Mouse (Mus musculus): Measurements from ENCODE around the gene Nol3. TPM values are rescaled to one million over a fixed set of nuclear protein-coding genes. Genes with fewer than 3 reads are reported as not detected.
"Not testable (repeated sequence)": the region's sequence is repeated elsewhere in the genome, so short reads cannot be mapped to it uniquely, and the experiment has no call there.

Nol3 gene
- not detected in 2 replicates for total RNA-seq (2014; fragmentation: Nextera tagmentation)
- not detected in 2 replicates for total RNA-seq (2017)

DNA sequence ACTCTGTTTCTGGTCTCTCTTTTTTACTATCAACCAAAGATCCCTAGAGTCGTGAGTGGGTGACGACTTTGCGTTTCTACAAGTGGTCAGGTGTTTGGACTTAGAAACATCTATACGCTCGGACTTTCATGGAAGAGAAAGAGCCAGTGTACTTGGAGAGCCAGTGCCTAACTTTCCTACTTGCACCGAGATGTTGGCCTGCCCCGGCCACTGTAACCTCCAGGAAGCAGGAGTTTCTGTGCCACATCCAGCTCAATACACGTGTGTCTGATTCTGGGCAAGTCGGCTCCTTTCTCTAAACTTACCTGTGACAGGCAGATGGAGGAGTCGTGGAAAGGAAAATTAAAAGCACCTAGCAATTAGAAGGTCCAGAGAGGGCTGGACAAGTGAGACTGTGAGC lies at the start of gene Nol3:
Gene Nol3, plus strand, starts transcription at position 301 of the 400 bp plus-strand sequence.
- no peak for ATAC-seq (replicated peaks; ENCODE audit: poor library complexity, severe bottlenecking)

DNA sequence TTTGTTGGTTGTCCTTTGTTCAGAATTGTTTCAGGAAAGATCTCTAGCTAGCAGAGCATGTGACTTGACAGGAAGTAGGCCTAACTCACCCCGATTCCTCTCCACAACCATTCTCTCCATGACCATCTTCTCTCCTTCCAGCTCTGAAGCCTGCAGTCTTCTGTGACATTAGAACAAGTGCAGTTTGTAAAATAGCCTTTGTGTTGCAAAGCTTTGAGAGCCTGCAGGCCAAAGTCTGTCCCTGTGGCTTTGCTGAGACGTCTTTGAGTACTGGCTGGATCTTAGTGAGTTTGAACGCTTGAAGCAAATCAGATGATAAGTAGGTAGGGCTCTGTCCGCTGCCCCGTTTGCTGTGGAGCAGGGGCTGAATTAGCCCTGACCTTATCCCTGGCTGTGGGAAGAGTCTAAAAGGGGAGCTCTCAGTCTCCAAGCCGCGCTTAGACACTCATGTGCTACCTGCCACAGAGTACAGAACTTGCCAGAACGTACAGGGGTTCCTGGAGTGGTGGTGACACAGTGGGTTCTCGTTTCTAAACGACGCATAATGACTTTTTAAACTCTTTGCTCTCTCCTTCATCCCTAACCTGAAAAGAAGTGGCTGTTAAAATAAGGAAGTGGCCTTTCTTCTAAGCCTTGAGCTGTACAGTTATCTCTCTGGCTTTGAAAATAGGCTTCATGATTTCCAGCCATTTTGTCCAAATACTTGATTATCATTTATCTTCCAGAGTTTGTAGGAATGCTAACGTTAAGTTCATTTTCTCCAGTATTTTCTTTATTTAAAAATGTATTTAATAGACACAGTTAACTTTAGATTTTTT lies 44.2 kb upstream of the Nol3 start:
- peak; percentile 59 for ATAC-seq (replicated peaks; ENCODE audit: poor library complexity, severe bottlenecking)

DNA sequence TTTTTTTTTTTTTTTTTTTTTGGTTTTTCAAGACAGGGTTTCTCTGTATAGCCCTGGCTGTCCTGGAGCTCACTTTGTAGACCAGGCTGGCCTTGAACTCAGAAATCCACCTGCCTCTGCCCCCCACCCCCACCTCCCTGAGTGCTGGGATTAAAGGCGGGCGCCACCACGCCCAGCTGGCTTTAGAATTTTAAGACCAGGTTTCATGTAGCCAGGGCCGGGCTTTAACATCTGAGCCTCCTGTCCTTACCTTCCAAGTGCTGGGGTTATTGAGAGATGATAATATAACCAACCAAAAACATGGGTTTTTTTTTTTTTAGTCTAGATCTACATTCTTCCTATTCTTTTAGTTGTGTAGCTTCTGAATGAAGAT lies 43.6 kb upstream of the Nol3 start:
- ATAC-seq (replicated peaks; ENCODE audit: poor library complexity, severe bottlenecking), result not testable (repeated sequence)

DNA sequence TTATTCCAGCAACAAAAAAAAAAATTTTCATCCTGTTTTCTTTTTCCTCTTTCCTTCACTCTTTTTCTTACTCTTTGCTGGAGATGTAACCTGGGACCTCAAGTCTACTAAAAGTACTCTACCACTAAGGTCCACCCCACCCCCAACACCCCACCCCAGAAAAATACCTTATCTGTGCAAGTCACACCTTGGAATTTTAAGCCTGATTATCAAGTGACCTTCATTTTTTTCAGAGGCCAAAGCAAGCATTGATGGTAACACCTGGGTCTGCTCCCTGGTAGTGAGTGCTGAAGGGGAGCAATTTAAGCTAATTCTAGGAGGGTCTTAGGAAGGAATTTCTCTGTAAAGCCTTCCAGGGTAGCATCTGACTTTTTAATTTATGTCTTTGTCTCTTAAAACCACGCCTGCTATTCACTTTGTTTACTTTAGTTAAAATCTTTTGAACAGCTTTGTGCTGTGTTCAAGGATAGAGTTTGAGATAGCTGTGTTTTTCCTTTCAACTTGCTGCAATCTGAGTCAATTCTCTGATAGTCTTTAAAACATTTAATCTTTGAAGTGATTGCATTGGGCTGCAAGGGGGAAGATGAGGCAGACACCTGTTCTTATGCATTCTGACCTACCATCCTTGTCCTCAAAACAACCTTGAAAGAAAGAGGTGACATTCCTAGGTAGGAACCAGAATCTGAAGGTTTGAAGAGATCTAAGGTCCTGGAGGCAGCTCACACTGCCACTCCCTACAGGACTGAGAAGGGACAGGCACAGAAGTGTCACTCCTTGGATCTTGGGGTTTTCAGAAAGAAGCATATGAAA lies 42.6 kb upstream of the Nol3 start:
- no peak for ATAC-seq (replicated peaks; ENCODE audit: poor library complexity, severe bottlenecking)

DNA sequence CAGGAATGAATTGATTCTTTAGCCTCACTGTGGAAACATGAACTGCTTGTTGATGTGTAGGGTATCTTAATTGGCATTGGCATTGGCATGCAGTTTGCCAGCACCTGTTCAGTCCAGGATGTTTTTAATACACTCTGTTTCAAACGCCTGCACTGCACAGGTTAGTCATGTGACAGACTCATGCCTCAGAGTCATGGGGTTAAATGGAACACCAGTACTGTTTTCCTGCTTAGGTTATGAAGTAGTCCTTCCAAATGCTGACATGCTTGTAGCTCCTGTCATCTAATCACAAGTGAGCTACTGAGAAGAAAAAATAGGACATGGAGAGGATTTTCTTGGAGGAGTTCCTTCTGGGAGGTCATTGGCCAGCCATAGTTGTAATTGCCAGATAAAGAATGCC lies 40.7 kb upstream of the Nol3 start:
- no peak for ATAC-seq (replicated peaks; ENCODE audit: poor library complexity, severe bottlenecking)

DNA sequence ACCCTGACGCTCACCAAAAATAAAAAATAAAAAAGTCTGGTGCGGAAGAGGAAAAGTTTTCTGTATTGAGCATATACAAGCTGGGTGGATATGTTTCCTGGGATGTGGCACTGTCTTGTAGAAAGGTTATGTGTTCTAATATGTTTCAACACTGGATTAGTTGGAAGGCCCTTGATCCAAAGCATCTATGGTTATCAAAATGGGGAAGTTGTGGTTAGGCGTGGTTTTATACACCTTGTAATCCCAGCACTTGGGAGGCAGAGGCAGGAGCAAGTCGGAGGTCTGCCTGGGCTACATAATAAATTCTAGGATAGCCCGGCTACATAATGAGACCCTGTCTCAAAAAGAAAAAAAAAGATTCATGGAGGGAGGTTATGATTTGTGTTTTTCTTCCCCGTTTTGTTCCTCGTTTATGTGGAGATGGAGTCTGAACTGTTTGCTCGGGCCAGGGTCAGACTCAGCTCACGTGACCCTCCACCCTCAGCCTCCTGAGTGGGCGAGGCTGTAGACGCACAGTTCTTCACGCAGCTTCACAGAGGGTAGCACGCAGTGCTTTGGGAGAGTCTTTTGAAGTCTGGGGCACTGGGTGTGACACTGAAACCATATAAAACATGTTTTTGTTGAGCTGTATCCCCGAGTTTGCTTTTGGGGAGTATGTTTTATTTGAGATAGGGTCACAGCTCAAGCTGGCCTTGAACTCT lies 38.3 kb upstream of the Nol3 start:
- peak; percentile 85 for ATAC-seq (replicated peaks; ENCODE audit: poor library complexity, severe bottlenecking)

DNA sequence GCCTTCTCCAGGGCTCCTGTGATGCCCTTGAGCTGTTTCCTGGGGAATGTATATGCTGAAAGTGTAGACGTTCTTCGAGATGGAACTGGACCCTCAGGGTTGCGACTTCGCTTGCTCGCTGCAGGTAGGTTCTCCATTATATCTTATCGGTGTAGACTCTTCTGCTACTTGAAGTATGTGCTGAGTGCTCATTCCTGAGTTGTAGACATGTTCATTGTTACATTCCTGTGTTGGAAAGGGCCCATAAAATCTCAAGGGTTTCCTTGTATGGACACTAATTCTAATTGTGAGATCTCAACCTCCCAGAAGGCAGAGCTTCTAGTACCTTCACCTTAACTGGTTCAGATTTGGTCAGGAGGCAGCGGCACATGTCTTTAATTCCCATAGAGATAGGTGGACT lies 34.9 kb upstream of the Nol3 start:
- no peak for ATAC-seq (replicated peaks; ENCODE audit: poor library complexity, severe bottlenecking)

DNA sequence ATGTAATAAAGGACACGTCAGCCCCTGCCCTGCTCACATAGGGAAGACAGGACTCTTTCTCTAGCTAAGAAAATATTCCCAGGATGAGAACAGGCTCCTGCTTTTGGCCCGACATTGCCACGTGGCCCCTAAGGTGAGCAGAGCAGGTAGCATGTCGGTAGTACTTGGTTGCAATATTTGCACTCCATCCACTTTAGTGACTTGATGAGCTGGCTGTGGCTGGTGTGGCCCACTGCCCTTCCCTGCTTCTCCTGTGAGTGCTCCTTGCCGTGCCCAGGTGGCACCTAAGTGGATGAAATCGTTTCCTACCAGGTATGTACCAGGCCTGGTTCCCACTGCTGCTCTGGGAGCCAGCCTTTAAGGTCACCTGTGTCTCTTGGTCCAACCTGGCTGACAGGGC lies 24.0 kb upstream of the Nol3 start:
- no peak for ATAC-seq (replicated peaks; ENCODE audit: poor library complexity, severe bottlenecking)

DNA sequence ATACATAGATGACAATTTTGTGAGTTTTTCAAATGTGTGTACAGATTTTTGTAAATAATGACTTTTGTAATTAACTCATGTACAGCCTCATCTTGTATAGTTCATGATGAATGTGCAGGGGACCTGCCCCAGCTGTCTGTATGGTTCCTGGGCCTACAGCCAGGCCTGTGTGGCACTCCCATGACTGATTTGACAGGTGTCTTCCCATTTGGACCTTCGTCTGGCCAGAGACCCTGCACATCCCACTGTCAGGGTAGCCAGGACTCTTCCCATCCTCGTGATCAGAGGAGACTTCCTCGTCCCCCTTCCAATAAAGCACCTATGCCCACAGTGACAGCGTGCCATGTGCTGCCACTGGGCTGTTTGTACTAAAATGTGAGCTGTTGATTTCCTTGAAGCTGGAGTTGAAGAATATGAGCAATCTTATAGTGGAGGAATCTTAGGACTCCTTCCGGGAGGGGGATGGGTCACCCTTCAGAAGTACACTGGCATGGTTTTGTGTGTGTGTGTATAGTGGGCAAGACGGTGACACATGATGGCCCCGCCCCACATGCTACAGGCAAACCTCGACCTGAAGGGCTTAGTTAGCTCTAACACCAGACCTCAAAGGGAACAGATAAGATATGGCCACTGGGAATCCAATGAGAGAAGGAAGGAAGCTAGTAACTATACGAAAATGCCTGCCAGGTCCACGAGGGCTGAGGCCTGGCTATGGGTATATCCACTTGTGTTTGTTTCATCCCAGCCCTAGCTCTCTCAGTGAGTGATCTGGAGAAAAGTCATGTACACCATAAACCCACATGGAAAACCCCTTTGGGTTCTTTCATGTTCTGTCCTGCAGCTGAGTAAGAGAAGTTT lies 23.0 kb upstream of the Nol3 start:
- no peak for ATAC-seq (replicated peaks; ENCODE audit: poor library complexity, severe bottlenecking)

DNA sequence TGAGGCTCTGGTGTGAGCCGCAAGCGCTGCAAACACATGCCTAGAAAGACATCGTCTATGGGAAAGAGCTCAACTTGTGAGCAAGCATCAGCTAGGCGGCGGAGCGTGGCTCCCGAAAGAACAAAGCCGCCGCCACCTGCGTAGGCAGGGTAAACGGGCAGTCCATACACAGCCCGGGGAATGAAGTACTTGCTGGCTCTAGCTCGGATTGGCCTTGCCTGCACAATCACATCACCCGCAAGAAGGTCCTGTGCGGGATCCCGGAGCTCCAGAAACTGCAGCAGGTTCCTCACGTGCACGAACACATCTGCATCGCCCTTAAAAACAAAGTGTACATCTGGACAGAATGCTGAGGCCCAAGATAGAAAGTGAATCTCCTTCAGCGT lies 22.2 kb upstream of the Nol3 start:
- no peak for ATAC-seq (replicated peaks; ENCODE audit: poor library complexity, severe bottlenecking)

DNA sequence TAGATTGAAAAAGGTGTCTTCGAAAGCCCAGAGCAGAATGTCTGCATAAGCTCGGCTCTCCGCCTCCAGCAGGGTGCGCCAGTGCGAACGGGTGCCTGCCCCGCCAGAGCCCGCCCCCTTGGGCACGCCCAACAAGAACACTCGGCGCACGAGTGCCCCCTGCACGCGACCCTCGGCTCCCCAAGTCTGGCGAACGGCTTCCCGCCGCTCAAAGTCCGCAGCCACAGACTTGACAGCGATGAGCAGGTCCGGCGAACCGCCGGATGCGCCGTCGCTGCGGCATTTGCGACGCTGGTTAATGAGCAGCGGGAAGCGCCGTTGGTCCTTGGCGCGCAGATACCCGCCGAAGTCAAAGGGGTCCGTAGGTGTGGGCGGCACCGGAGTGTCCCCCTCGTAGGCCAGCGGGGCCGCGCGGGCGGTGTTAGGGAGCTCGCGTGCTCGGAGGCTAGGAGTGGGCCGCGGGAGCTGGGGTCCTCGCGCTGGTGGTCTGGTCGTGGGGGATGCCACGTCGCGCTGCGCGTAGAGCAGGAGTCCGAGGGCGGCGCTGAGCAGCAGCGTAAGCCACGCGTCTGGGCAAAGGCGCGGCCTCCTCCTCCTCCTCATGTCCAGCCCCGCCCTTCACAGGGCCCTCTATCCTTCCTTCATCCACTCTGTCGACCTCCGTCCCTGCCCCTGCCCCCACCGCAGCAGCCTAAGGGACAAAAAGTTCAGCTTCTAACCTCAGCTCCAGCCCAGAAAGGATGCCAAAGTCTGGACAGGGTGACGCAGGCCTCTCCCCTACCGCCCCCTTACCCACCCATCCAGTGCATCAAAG lies 21.6 kb upstream of the Nol3 start:
- ATAC-seq (replicated peaks; ENCODE audit: poor library complexity, severe bottlenecking), result peak; percentile 91

DNA sequence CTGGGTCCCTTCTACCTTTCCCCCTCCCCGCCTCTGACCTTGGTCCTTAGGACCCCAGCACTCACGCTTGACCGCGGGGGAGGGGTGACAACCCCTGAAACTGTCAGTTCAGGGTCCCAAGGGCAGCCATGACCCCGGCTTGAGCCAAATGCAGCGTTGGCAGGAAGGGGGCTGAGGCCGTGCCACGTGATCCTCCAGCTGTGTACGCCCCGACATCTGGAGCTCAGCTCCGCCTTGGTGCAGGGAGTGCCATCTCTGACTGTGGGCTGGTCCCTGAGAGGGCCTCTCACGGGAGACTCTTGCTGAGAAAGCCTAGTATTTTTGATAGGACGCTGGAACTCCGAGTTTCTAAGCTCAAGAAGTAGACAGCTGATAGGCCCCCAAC lies 21.0 kb upstream of the Nol3 start, which contains the start of gene B3gnt9:
Gene B3gnt9, minus strand, starts transcription at position 188 of the 385 bp plus-strand sequence.
- ATAC-seq (replicated peaks; ENCODE audit: poor library complexity, severe bottlenecking), result peak; percentile 26; the same call in 1 of the 2 replicates

DNA sequence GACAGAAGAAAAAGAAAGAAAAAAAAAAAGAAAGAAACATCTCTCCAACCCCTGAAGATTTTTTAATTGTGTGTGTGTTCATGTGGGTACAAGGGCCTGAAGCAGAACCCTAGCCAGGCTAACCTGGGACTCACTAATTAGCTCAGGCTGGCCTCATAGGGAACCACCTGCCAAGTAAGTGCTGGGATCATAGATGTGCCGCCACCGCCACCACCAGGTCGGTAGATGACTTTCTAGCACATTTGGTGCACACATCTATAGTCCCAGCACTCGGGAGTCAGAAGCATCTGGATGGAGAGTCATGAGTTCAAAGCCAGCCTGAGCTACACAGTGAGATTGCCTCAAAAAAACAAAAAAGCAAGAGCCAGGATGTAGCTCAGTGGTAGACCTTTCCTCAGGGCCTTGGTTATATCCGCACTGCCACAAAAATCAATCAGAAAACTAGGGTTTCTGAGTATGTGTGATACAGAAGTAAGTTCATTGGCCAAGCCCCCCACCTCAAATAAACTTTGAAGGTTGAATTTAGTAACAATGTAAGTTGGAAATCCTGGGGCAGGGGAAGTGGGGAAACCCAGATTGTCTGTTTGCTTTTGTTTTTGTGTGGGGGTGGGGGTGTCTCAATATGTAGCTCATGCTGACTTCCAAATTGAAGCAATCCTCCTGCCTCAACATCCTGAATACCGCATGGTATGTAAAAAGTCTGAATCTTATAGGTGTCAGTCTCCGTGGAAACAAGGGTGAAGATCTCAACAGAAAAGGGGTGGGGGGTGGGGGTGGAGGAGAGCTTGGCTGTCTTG lies 18.4 kb upstream of the Nol3 start:
- ATAC-seq (replicated peaks; ENCODE audit: poor library complexity, severe bottlenecking), result no peak

DNA sequence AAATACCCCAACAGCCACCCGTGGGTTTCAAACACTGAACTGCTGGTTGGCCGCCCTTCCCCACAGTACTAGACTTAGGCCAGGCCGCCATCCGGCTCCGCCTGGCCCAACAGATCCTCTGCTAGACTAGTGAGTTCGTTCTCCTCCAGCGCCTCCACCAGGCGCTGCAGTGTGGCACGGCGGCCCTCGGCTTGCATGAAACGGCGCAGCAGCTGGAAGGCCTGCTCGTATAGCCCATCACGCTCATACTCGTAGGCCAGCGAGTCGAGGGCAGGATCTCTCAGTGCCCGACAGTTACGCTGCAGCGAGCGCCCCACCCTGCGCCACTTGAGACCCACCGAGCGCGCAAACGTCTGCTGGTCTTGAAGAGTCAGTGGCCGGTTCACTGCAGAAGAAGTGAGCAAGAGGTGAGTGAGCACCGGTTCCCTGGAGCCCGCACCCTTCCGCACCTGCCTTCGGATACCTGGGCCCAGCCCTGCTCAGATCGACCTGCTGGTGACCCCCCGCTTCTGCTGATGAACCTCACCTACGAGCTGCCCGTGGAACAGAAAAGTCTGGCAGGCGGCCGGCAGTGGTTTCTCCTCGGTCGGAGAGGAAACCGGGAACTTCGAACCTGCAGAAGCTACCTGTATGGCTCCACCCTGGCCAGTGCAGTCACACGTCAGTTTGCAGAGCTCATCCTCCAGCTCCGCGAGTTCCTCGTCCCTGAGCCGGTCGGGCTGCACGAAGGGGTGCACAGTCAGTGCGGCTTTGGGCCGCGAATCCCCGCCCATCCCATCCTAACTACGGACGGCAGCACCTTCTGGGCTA lies 16.8 kb upstream of the Nol3 start:
- ATAC-seq (replicated peaks; ENCODE audit: poor library complexity, severe bottlenecking), result no peak

DNA sequence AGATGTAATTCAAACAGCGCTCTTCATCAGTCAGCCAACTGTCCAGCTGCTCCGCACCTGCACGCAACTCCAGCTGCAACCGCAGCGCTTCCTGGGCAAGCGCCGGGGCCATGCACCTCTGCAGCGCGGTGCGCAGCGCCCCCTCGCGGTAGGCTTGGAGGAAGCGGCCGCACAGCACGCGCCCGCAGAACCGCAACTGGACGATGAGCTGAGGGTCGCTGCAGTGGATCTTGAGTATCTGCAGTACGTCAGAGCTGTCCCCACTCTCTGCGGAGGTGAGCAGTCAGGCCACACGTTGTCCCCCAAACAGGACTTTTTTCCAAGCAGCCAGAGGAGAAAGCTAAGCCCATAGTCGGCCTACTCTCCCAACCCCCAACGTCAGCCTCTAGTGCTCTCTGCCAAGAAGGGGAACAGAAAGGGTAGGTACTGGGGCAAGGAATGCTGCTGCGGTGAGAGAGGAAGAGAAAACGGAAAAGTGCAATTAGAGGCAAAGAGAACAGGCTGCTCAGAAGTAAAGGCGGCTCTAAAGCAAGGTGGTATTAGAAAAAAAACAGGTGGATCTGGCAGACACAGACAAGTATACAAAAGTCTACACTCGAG lies 16.1 kb upstream of the Nol3 start:
- peak; percentile 64 for ATAC-seq (replicated peaks; ENCODE audit: poor library complexity, severe bottlenecking)

DNA sequence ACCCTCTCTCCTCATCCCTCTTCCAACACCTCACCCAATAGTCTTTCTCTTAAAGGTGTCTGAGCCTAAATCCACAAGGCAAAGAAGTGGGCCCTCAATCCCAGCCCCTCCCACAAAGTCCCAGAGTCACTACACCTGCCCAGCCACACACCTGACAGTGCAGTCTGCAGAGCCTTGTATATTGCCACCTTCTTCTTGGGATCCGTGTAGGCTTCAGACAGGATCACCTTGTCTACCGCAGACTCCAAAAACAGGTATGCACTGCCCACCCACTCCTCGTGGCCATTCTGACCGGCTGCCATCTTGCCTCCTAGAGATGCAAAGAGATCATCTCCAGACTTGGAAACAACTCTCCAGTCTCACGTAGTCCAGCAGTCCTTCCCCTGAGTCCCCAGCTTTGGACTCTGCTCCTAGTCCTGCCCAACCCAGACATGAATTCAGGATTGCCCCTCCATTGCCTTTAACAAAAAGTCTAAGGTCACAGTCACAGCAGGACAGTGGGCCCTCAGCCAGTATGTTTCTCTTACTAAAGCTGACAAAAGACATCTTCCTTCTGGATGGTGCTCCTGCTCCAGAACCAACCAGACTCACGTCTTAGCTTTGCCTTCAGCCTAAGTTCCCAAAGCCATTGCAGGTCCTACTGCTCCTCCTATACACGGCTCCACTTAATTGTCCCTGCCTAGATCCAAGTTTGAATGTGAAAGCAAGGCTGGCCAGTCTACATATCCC lies 15.4 kb upstream of the Nol3 start:
- no peak for ATAC-seq (replicated peaks; ENCODE audit: poor library complexity, severe bottlenecking)

All from granulocyte monocyte progenitor cell, adult 5-6 weeks (primary cell).